Mouse (Mus musculus) liver, adult 2 months (tissue): ENCODE results near the gene Kcnh4. TPM values are rescaled to one million over a fixed set of nuclear protein-coding genes. Genes with fewer than 3 reads are reported as not detected.
A peak's percentile ranks its signal among the peaks of the same experiment; 100 is the strongest.

ENCODE experiments used
- DNase-seq: peaks from one replicate; pipeline ENCODE4 v3.0.0-alpha.2; 2011; ENCODE audit warnings: low read depth, low spot score; ENCODE audit errors: extremely low read depth
- H3K27ac ChIP-seq: fragments of 200-500 bp; replicated peaks from 2 replicates; pipeline ENCODE4 v1.5.1; 2012; ENCODE audit warnings: low read depth, mild to moderate bottlenecking, control low read depth, inconsistent platforms, low read length; ENCODE audit not compliant: insufficient read depth
- H3K27me3 ChIP-seq: fragments of 200-500 bp; 2 replicates; pipeline ENCODE4 v1.6.1; 2012; ENCODE audit warnings: mild to moderate bottlenecking, moderate library complexity, low read length, inconsistent platforms; ENCODE audit not compliant: control insufficient read depth, insufficient read depth
- H3K36me3 ChIP-seq: fragments of 200-500 bp; 2 replicates; pipeline ENCODE4 v1.6.1; 2012; ENCODE audit warnings: low read length, inconsistent platforms; ENCODE audit not compliant: control insufficient read depth, insufficient read depth
- H3K4me1 ChIP-seq: fragments of 200-500 bp; 2 replicates; pipeline ENCODE4 v1.6.1; 2011; ENCODE audit warnings: low read length; ENCODE audit not compliant: control insufficient read depth, insufficient read depth
- H3K4me3 ChIP-seq: fragments of 200-500 bp; 2 replicates; pipeline ENCODE4 v1.5.1; 2011; ENCODE audit warnings: low read depth, mild to moderate bottlenecking, control low read depth, low read length, moderate library complexity; ENCODE audit not compliant: insufficient read depth
- H3K79me2 ChIP-seq: fragments of 200-500 bp; 2 replicates; pipeline ENCODE4 v1.6.1; 2012; ENCODE audit warnings: inconsistent platforms, mild to moderate bottlenecking, low read length, moderate library complexity; ENCODE audit not compliant: control insufficient read depth, insufficient read depth
- H3K9ac ChIP-seq: fragments of 200-500 bp; 2 replicates; pipeline ENCODE4 v1.6.1; 2012; ENCODE audit warnings: low read depth, mild to moderate bottlenecking, control low read depth, inconsistent platforms, low read length
- CTCF ChIP-seq: fragments of 200-500 bp; IDR thresholded peaks from 2 replicates; pipeline ENCODE4 v1.5.1; 2011; ENCODE audit warnings: low read depth, low read length, control low read depth
- POLR2A ChIP-seq: fragments of 200-500 bp; IDR thresholded peaks from 2 replicates; pipeline ENCODE4 v1.6.1; 2011; ENCODE audit warnings: low read length, control low read depth; ENCODE audit not compliant: insufficient read depth; ENCODE audit errors: extremely low read depth
- WGBS: fragments of 180-500 bp; shearing (Covaris S2); methylation state at CpG from one replicate; pipeline ENCODE4 v1.1.7; 2018; 5-methylcytosine and 5-hydroxymethylcytosine counted together
- polyA plus RNA-seq: library from polyadenylated mRNA; depleted of rRNA; stranded (reverse); fragments of >200 nt; gene quantifications from 2 replicates; pipeline ENCODE4 v1.2.3, GENCODE M21; 2012
- total RNA-seq: library from RNA; depleted of rRNA; stranded (reverse); fragments of >200 nt; gene quantifications from 2 replicates; pipeline ENCODE4 v1.2.3, GENCODE M21; 2014

Kcnh4 gene
- total and polyA plus RNA-seq, 2 experiments, result not detected

GRCm38 (mm10) chr11:100736746-100737080 is 23.0 kb downstream of the Kcnh4 start:
- peak overlapping the region; percentile 8; the same call in 1 of the 2 replicates for H3K9ac ChIP-seq

GRCm38 (mm10) chr11:100735954-100736745 is 23.6 kb downstream of the Kcnh4 start:
- DNase-seq, result no peak
- H3K27ac ChIP-seq, result peak overlapping the region; percentile 27
- H3K36me3 ChIP-seq, result peaks cover 2% of the 10 kb centered on the region; the same call in 1 of the 2 replicates
- H3K4me1 ChIP-seq, result peaks cover 18% of the 10 kb centered on the region
- 40% methylated on average over 14 of the region's 14 CpGs for WGBS
- peaks cover 57% of the 10 kb centered on the region for H3K79me2 ChIP-seq
- peak overlapping the region; percentile 19 for H3K9ac ChIP-seq
- no peaks in the 10 kb centered on the region for H3K27me3 ChIP-seq
- TF ChIP-seq CTCF, result no peak
- no peak for TF ChIP-seq POLR2A
- peak overlapping the region; percentile 17; the same call in 1 of the 2 replicates for H3K4me3 ChIP-seq

More at GRCm38 (mm10) chr11:100736746-100737080, 23.0 kb downstream of the Kcnh4 start:
- Histone ChIP-seq H3K27ac (peak overlapping the region; percentile 20; the same call in 1 of the 2 replicates), H3K4me1 (peaks cover 18% of the 10 kb centered on the region), H3K36me3 (peaks cover 2% of the 10 kb centered on the region; the same call in 1 of the 2 replicates), H3K27me3 (no peaks in the 10 kb centered on the region), H3K79me2 (peaks cover 52% of the 10 kb centered on the region), H3K4me3 (peak overlapping the region; percentile 94)
- TF ChIP-seq POLR2A (no peak), CTCF (no peak)
- WGBS, result 34% methylated on average over 4 of the region's 4 CpGs
- no peak for DNase-seq

GRCm38 (mm10) chr11:100735134-100735865 is 24.4 kb downstream of the Kcnh4 start:
- Histone ChIP-seq H3K9ac (peak overlapping the region; percentile 19), H3K27ac (peak overlapping the region; percentile 27), H3K36me3 (peaks cover 2% of the 10 kb centered on the region; the same call in 1 of the 2 replicates), H3K4me3 (no peak overlapping the region), H3K79me2 (peaks cover 65% of the 10 kb centered on the region), H3K27me3 (no peaks in the 10 kb centered on the region), H3K4me1 (peaks cover 18% of the 10 kb centered on the region)
- WGBS, result 84% methylated on average over 9 of the region's 9 CpGs
- no peak for DNase-seq
- TF ChIP-seq POLR2A (no peak), CTCF (no peak)

GRCm38 (mm10) chr11:100730477-100731205 is 29.1 kb downstream of the Kcnh4 start:
- TF ChIP-seq CTCF (no peak), POLR2A (no peak)
- Histone ChIP-seq H3K36me3 (peaks cover 4% of the 10 kb centered on the region; the same call in 1 of the 2 replicates), H3K27ac (no peak overlapping the region), H3K27me3 (no peaks in the 10 kb centered on the region), H3K79me2 (peaks cover 63% of the 10 kb centered on the region), H3K9ac (no peak overlapping the region), H3K4me1 (peaks cover 10% of the 10 kb centered on the region), H3K4me3 (no peak overlapping the region)
- WGBS, result 80% methylated on average over 6 of the region's 6 CpGs
- DNase-seq, result no peak

GRCm38 (mm10) chr11:100729976-100730375 is 29.8 kb downstream of the Kcnh4 start:
- Histone ChIP-seq H3K27ac (no peak overlapping the region), H3K27me3 (no peaks in the 10 kb centered on the region), H3K4me3 (no peak overlapping the region), H3K9ac (no peak overlapping the region), H3K4me1 (peaks cover 13% of the 10 kb centered on the region), H3K36me3 (peaks cover 4% of the 10 kb centered on the region; the same call in 1 of the 2 replicates), H3K79me2 (peaks cover 56% of the 10 kb centered on the region)
- WGBS, result 82% methylated on average over 4 of the region's 4 CpGs
- DNase-seq, result no peak
- TF ChIP-seq POLR2A, result no peak
